Mouse (Mus musculus): ENCODE measurements around the gene Nr4a1. TPM values are rescaled to one million over a fixed set of nuclear protein-coding genes. Genes with fewer than 3 reads are reported as not detected.

The Nr4a1 gene
- polyA plus RNA-seq, 1 experiment: 5.7 TPM

DNA sequence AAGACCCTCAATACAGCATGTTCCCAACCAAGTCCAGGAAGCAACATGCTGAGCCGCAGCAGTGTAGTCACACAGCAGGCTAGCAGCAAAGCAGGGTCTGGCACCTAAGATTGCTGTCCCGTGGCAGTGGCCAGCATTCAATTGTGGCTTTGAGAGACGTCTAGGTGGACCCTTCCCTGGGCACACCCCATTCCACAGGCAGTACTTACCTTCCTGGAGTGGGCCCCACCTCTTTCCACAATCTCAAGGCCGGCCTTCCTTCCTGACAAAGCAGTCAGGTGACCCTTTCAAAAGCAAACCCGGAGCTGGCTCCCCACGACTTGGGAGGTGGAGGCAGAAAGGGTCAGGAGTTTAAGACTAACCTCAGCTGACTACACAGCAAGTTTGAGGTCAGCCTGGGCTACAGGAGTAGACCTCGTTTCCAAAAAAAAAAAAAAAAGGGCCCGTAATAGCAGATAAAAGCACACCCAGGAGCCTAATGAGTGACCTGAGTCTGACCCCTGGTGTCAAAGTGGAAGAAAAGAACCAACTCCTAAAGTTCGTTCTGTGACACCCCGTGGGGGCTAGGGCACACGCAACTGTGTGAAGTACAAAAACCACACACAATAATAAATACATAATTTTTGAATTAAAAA, 20.3 kb upstream of the Nr4a1 start:
- H3K27ac ChIP-seq (ENCODE audit: insufficient read depth, low read depth, low read length): no peak overlapping the region
- DNase-seq: no peak

DNA sequence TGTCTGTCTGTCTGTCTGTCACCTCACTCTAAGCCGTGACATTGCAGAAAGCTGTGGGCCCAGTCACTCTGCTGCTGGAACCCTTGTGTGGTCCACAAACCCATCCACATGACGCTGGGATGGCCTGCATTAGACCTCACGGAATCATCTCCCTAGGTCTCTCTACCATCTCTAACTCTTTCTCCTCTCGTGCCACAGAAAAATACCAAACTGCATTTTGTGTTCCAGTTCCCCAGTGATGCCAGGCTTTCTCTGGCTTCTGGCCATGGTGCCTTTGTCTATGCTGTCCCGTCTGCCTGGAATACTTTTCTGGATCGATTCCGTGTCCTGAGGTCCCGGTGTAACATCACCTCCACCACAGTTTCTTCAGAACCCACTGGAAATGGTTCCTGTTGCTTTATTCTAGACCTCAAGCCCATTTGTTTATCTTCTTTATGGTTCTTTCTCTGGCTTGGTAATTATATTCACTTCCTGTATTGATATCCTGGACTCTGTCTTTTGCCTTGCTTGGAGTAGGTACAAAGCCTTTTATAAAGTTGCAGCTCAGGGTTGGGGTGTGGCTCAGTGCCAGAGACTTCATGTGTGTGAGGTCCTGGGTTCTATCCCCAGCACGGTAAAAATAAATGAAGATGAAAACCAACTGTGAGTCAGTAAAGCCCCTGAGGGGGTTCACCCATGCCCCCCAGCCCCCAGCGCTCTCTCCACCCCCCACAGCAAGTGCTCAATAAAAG, 19.3 kb upstream of the Nr4a1 start:
- no peak overlapping the region for H3K27ac ChIP-seq (ENCODE audit: insufficient read depth, low read depth, low read length)
- WGBS: 70% methylated on average over 10 of the region's 10 CpGs

More for the DNA sequence above, 20.3 kb upstream of the Nr4a1 start:
- H3K36me3 ChIP-seq (ENCODE audit: control insufficient read depth, insufficient read depth, low read length): no peaks in the 10 kb centered on the region
- WGBS: 56% methylated on average over 11 of the region's 11 CpGs
- no peaks in the 10 kb centered on the region for H3K27me3 ChIP-seq (replicated peaks; ENCODE audit: control insufficient read depth, insufficient read depth, low read length)
- no peaks in the 10 kb centered on the region for H3K4me1 ChIP-seq (ENCODE audit: control insufficient read depth, insufficient read depth, low read length)
- no peak for TF ChIP-seq POLR2A (IDR thresholded peaks at IDR 0.05; ENCODE audit: low read depth, low read length)
- no peak for TF ChIP-seq CTCF (conservative IDR thresholded peaks at IDR 0.05; ENCODE audit: insufficient read depth, insufficient read length, low read depth, low read length)
- no peak overlapping the region for H3K4me3 ChIP-seq (ENCODE audit: insufficient read depth, low read depth, low read length)

DNA sequence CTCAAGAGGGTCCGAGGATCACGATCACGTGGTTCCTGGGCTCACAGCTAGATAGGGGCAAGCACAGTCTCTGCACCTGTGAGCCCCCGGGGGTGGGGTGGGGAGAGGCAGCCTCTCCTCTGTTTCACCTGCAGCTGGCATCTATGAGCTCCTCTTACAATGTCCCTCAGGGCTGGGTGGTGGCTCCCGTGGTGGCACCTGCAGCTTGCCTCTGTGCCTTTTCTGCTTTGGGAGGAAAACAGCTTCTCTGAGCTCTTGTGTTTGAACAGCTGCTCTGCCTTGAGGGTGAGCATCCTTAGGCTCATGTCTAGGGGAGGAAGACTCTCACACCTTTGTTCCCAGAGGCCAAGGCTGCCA, 18.7 kb upstream of the Nr4a1 start:
- Histone ChIP-seq H3K36me3 (ENCODE audit: control insufficient read depth, insufficient read depth, low read length) (no peaks in the 10 kb centered on the region), H3K4me3 (ENCODE audit: insufficient read depth, low read depth, low read length) (no peak overlapping the region), H3K27ac (ENCODE audit: insufficient read depth, low read depth, low read length) (no peak overlapping the region), H3K4me1 (ENCODE audit: control insufficient read depth, insufficient read depth, low read length) (no peaks in the 10 kb centered on the region), H3K27me3 (replicated peaks; ENCODE audit: control insufficient read depth, insufficient read depth, low read length) (no peaks in the 10 kb centered on the region)
- WGBS: 39% methylated on average over 5 of the region's 5 CpGs
- TF ChIP-seq POLR2A (IDR thresholded peaks at IDR 0.05; ENCODE audit: low read depth, low read length): no peak
- TF ChIP-seq CTCF (conservative IDR thresholded peaks at IDR 0.05; ENCODE audit: insufficient read depth, insufficient read length, low read depth, low read length): no peak
- no peak for DNase-seq

More for the DNA sequence above, 19.3 kb upstream of the Nr4a1 start:
- Histone ChIP-seq H3K36me3 (ENCODE audit: control insufficient read depth, insufficient read depth, low read length) (no peaks in the 10 kb centered on the region), H3K4me3 (ENCODE audit: insufficient read depth, low read depth, low read length) (no peak overlapping the region), H3K4me1 (ENCODE audit: control insufficient read depth, insufficient read depth, low read length) (no peaks in the 10 kb centered on the region), H3K27me3 (replicated peaks; ENCODE audit: control insufficient read depth, insufficient read depth, low read length) (no peaks in the 10 kb centered on the region)
- no peak for DNase-seq
- TF ChIP-seq POLR2A (IDR thresholded peaks at IDR 0.05; ENCODE audit: low read depth, low read length) (no peak), CTCF (conservative IDR thresholded peaks at IDR 0.05; ENCODE audit: insufficient read depth, insufficient read length, low read depth, low read length) (no peak)

DNA sequence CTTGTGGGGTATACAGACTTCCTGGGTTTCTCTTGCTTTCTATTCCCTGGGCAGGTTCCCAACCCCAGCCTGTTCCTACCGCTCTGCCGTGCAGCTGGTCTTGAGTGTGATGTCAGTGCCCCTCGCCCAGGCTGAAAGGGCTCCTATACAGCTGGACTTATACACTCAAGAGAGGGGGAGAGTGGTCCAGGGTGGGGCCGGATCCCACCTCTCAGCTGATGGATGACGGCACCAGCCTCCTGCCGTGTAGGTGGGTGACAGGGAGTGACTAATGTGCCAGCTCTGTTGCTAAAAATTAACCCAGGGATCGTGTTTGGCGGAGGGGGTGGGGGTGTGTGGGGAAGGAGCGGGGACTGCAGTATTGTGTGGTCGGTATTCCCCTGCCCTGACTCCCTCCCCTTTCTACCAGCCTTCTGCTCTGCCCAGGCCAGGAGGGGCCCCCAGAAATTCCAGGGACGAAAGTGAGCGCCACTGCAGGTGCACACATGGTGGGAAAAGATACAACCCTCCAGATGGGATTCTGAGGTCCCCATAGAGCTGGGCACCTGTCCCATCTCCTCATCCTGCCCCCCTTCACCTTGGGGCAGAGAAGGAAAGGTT, 18.2 kb upstream of the Nr4a1 start:
- no peak overlapping the region for H3K4me3 ChIP-seq (ENCODE audit: insufficient read depth, low read depth, low read length)
- 0 out of 2 replicates have a peak, but pooled peaks cover under 1% of the 10 kb centered on the region for H3K4me1 ChIP-seq (ENCODE audit: control insufficient read depth, insufficient read depth, low read length)
- TF ChIP-seq CTCF (conservative IDR thresholded peaks at IDR 0.05; ENCODE audit: insufficient read depth, insufficient read length, low read depth, low read length) (no peak), POLR2A (IDR thresholded peaks at IDR 0.05; ENCODE audit: low read depth, low read length) (no peak)
- no peaks in the 10 kb centered on the region for H3K36me3 ChIP-seq (ENCODE audit: control insufficient read depth, insufficient read depth, low read length)
- WGBS: 21% methylated on average over 12 of the region's 12 CpGs
- peak; percentile 31 for DNase-seq
- no peak overlapping the region for H3K27ac ChIP-seq (ENCODE audit: insufficient read depth, low read depth, low read length)
- no peaks in the 10 kb centered on the region for H3K27me3 ChIP-seq (replicated peaks; ENCODE audit: control insufficient read depth, insufficient read depth, low read length)

DNA sequence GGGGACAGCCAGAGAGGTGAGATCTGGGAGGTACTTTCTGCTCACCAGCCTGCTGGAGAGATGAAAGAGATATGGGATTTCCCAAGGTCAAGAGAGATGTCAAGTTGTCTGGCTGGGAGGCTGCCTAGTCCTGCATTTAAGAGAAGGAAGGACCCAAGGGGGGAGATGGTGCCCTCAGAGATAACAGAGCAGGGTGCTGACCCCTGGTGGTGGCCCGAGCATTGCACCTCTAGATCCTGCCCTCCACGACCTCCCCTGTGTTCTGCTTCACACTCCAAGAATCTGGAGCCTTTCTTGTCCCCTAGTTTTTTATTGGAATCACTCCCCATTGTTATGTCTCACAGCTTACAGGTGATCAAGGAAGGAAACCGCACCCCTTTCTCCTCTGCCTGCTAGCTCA, 17.2 kb upstream of the Nr4a1 start:
- 10% methylated on average over 3 of the region's 3 CpGs for WGBS
- Histone ChIP-seq H3K4me1 (ENCODE audit: control insufficient read depth, insufficient read depth, low read length) (0 out of 2 replicates have a peak, but pooled peaks cover 4% of the 10 kb centered on the region), H3K27ac (ENCODE audit: insufficient read depth, low read depth, low read length) (no peak overlapping the region), H3K36me3 (ENCODE audit: control insufficient read depth, insufficient read depth, low read length) (no peaks in the 10 kb centered on the region), H3K4me3 (ENCODE audit: insufficient read depth, low read depth, low read length) (no peak overlapping the region), H3K27me3 (replicated peaks; ENCODE audit: control insufficient read depth, insufficient read depth, low read length) (no peaks in the 10 kb centered on the region)
- TF ChIP-seq CTCF (conservative IDR thresholded peaks at IDR 0.05; ENCODE audit: insufficient read depth, insufficient read length, low read depth, low read length) (peak; percentile 75), POLR2A (IDR thresholded peaks at IDR 0.05; ENCODE audit: low read depth, low read length) (no peak)
- DNase-seq: peak; percentile 74

DNA sequence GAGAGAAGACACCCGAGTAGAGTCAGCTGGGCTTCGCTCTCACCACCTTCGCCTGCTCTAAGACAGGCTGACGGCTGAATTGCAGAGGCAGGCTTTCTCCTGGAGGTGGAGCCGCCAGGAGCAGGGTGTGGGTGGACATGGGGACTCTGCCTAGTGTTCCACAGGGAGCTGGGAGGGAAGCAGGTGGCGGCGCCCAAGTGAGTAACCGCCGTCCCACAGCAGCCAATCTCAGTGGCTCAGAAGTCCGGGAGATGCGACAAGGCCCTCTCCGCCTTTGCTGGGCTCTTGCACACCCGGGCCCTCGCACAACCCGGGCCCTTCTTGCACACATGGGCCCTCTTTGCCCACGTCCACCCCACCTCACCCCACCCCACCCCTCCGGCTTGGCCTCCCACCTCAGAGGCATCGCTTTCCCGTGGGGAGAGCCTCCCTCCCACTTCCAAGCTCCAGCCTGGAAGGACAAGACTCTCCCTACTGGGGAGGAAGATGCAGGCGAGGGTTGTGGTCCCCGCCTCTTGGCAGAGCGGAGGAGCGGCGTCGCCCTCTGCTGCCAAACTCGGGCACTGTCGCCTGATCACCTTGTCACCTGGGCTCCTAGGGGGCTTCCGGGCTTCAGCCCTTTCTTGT, 15.1 kb upstream of the Nr4a1 start:
- H3K4me3 ChIP-seq (ENCODE audit: insufficient read depth, low read depth, low read length): no peak overlapping the region
- 13% methylated on average over 28 of the region's 28 CpGs for WGBS
- DNase-seq: peak; percentile 51

More for the DNA sequence above, 15.1 kb upstream of the Nr4a1 start:
- H3K27me3 ChIP-seq (replicated peaks; ENCODE audit: control insufficient read depth, insufficient read depth, low read length): no peaks in the 10 kb centered on the region
- TF ChIP-seq POLR2A (IDR thresholded peaks at IDR 0.05; ENCODE audit: low read depth, low read length): no peak
- TF ChIP-seq CTCF (conservative IDR thresholded peaks at IDR 0.05; ENCODE audit: insufficient read depth, insufficient read length, low read depth, low read length): peak; percentile 58; the same call in 1 of the 2 replicates
- H3K27ac ChIP-seq (ENCODE audit: insufficient read depth, low read depth, low read length): no peak overlapping the region
- H3K36me3 ChIP-seq (ENCODE audit: control insufficient read depth, insufficient read depth, low read length): no peaks in the 10 kb centered on the region
- 0 out of 2 replicates have a peak, but pooled peaks cover 6% of the 10 kb centered on the region for H3K4me1 ChIP-seq (ENCODE audit: control insufficient read depth, insufficient read depth, low read length)

All from kidney, adult 2 months (tissue).